Mouse (Mus musculus) heart, embryonic 14.5 days (tissue): ENCODE measurements around the gene Mgarp. TPM values are rescaled to one million over a fixed set of nuclear protein-coding genes. Genes with fewer than 3 reads are reported as not detected.

Experiments used
- ATAC-seq: fragments of 200-750 bp; cut with Nextera tagmentation; 2 replicates; pipeline ENCODE4 v1.8.0; 2017; ENCODE audit warnings: low read depth, moderate TSS enrichment; ENCODE audit not compliant: insufficient number of reproducible peaks, insufficient read depth, low FRiP score
- H3K27ac ChIP-seq, 2 experiments: fragments of 200-500 bp in 1 of 2; fragments of 300-500 bp in 1 of 2; sonication (generic) in 1 of 2; replicated peaks in 1 of 2; 2 replicates each; pipeline ENCODE4 v1.5.1; 2012 to 2014; ENCODE audit warnings: low read depth in 2 of 2, low read length in 2 of 2, control low read depth in 1 of 2, mild to moderate bottlenecking in 1 of 2, mixed read lengths in 1 of 2; ENCODE audit not compliant: control insufficient read depth in 1 of 2, insufficient read depth in 1 of 2
- H3K27me3 ChIP-seq: fragments of 300-500 bp; sonication (generic); 2 replicates; pipeline ENCODE4 v1.6.1; 2014; ENCODE audit warnings: mild to moderate bottlenecking, low read length, control low read depth; ENCODE audit not compliant: control insufficient read depth, insufficient read depth
- H3K36me3 ChIP-seq: fragments of 300-500 bp; sonication (generic); 2 replicates; pipeline ENCODE4 v1.6.1; 2014; ENCODE audit warnings: mild to moderate bottlenecking, control low read depth, low read length, mixed read lengths; ENCODE audit not compliant: control insufficient read depth, insufficient read depth
- H3K4me1 ChIP-seq, 2 experiments: fragments of 200-500 bp in 1 of 2; fragments of 300-500 bp in 1 of 2; sonication (generic) in 1 of 2; 2 replicates each; pipeline ENCODE4 v1.6.1; 2012 to 2014; ENCODE audit warnings: low read length in 2 of 2, control low read depth in 1 of 2, mixed read lengths in 1 of 2; ENCODE audit not compliant: control insufficient read depth in 2 of 2, insufficient read depth in 2 of 2
- H3K4me2 ChIP-seq: fragments of 300-500 bp; sonication (generic); 2 replicates; pipeline ENCODE4 v1.6.1; 2014; ENCODE audit warnings: mild to moderate bottlenecking, low read length
- H3K4me3 ChIP-seq, 2 experiments: fragments of 200-500 bp in 1 of 2; fragments of 300-500 bp in 1 of 2; sonication (generic) in 1 of 2; 2 replicates each; pipeline ENCODE4 v1.5.1; 2012 to 2014; ENCODE audit warnings: low read length in 2 of 2, mild to moderate bottlenecking in 2 of 2, control low read depth in 1 of 2, low read depth in 1 of 2, moderate library complexity in 1 of 2; ENCODE audit not compliant: control insufficient read depth in 1 of 2, insufficient read depth in 1 of 2
- H3K9ac ChIP-seq: fragments of 300-500 bp; sonication (generic); 2 replicates; pipeline ENCODE4 v1.6.1; 2014; ENCODE audit warnings: mild to moderate bottlenecking, low read length
- H3K9me3 ChIP-seq: fragments of 300-500 bp; sonication (generic); 2 replicates; pipeline ENCODE4 v1.6.1; 2016; ENCODE audit warnings: low read length, control low read depth; ENCODE audit not compliant: control insufficient read depth
- WGBS: fragments of 180-500 bp; shearing (Covaris S2); extraction: QIAGEN DNeasy Blood & Tissue Kit; methylation state at CpG from one replicate; pipeline ENCODE4 v1.1.7; 2014; 5-methylcytosine and 5-hydroxymethylcytosine counted together
- polyA plus RNA-seq: library from polyadenylated mRNA; unstranded; fragments of >200 nt; fragmentation: Nextera tagmentation; extraction: Ambion mirVana; gene quantifications from 2 replicates; pipeline ENCODE4 v1.2.1, GENCODE M21; 2014

The Mgarp gene
- polyA plus RNA-seq, 1 experiment from 2014 or later: 8.6 TPM

DNA sequence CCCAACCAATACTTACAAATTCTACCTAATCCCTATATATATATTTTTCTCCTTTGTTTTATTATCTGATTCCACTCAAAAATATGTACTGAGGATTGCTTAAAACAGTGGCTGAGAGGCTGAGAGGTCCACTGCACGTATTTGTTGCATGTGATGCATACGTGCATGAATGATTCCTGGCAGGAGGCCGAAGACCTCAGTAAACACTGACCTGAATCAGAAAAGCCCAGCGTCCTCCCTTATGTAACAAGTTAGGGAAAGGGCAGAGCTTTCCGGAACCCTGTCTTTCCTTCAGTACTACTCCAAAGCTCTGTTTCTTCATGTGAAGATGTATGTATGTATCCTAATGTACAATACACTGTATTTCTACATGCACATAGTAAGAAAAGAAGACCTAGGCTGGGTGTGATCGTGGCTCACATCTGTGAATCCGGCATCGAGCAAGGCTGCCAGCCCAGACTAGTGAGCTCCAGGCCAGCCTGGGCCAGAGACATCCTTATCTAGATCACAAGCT, 8.6 kb downstream of the Mgarp start:
- WGBS: 53% methylated on average over 8 of the region's 8 CpGs
- H3K9ac ChIP-seq: no peak overlapping the region

DNA sequence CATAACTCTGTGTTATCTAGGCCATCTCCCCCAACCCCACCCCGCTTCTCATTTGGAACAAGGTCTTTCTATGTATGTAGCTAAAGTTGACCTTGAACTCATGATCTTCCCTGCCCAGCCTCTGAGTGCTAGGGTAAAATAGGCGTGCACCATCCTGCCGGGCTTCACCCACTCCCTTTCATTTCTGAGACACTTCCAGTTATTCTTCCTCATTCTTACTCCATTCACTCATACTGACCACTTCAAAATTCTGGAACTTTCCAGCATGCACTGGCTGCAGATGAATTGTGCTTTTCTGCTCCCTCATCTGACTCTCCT, 9.4 kb downstream of the Mgarp start:
- Histone ChIP-seq H3K9me3 (no peaks in the 10 kb centered on the region), H3K4me2 (no peak overlapping the region), H3K36me3 (no peaks in the 10 kb centered on the region), H3K4me1 (peaks cover 6 to 8% of the 10 kb centered on the region in 2 experiments; a peak in 3 of 4 replicates), H3K4me3 (no peak overlapping the region), H3K27me3 (no peaks in the 10 kb centered on the region), H3K27ac (no peak overlapping the region), H3K9ac (no peak overlapping the region)
- 82% methylated on average over 3 of the region's 3 CpGs for WGBS
- no peak for ATAC-seq

More for the DNA sequence above, 8.6 kb downstream of the Mgarp start:
- H3K4me1 ChIP-seq: peaks cover 6 to 8% of the 10 kb centered on the region in 2 experiments; a peak in 3 of 4 replicates
- H3K27me3 ChIP-seq: no peaks in the 10 kb centered on the region
- no peak overlapping the region for H3K4me2 ChIP-seq
- no peaks in the 10 kb centered on the region for H3K36me3 ChIP-seq
- no peak overlapping the region for H3K4me3 ChIP-seq
- H3K27ac ChIP-seq: no peak overlapping the region
- ATAC-seq: no peak
- H3K9me3 ChIP-seq: no peaks in the 10 kb centered on the region

DNA sequence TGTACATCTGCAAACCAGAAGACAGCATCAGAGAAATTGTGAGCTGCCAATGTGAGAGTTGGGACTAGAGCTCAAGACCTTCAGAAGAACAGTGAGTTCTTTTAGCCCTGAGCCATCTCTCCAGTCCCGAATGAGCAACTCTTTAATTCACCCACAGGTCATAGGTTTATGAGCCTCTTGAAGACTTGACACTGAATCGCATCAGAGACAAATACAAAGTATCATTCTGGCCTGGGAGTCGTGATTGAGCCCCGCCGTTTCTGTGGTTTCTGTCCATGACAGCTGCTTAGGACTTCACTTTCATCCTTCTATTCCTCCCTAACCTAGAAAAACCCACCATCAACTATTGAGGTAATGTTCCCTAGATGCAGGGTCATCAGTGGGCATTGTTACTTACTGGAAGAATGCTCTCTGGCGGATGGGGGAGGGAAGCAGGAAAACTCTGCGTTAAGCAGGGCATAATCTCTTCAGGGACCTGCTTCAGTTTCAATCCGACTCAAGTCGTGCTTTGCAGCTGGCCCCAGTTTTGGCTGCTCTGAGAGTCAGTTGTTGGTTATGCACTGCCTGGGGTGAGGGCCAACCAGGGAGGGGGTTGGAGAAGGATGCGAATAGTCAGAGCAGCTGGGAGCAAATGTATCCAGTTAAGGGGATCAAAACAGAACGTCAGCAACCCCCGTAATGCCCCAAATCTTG, 10.0 kb downstream of the Mgarp start:
- ATAC-seq: no peak
- H3K27me3 ChIP-seq: no peaks in the 10 kb centered on the region
- 50% methylated on average over 12 of the region's 12 CpGs for WGBS
- H3K9me3 ChIP-seq: no peaks in the 10 kb centered on the region
- H3K27ac ChIP-seq: no peak overlapping the region
- no peak overlapping the region for H3K4me2 ChIP-seq
- H3K4me1 ChIP-seq: peaks cover 6 to 8% of the 10 kb centered on the region in 2 experiments; a peak in 3 of 4 replicates
- H3K4me3 ChIP-seq: no peak overlapping the region
- H3K9ac ChIP-seq: no peak overlapping the region
- H3K36me3 ChIP-seq: no peaks in the 10 kb centered on the region

DNA sequence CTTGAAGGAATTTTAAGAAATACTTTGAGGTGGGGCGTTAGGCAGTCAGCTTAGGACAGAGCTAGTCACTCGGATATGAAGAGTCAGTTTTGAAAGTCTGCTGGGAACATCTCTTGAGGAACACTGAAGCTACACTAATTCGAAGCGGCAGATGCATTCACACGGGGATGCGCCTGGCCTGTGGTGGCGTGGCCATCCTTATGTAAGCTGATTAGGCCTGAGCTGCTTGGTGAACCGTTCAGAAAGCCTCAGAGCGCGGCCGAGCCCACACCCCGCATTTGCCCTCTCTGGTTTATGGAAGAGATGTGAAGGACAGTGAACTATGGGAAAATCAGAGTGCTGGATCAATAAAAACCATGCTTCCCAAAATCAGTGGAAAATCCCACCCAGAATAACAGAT, 13.1 kb downstream of the Mgarp start:
- Histone ChIP-seq H3K9me3 (no peaks in the 10 kb centered on the region), H3K4me2 (no peak overlapping the region), H3K27me3 (no peaks in the 10 kb centered on the region), H3K9ac (no peak overlapping the region), H3K27ac (no peak overlapping the region), H3K36me3 (no peaks in the 10 kb centered on the region), H3K4me1 (peaks cover 0 to 4% of the 10 kb centered on the region in 2 experiments; a peak in 3 of 4 replicates), H3K4me3 (no peak overlapping the region)
- WGBS: 77% methylated on average over 12 of the region's 12 CpGs
- no peak for ATAC-seq

DNA sequence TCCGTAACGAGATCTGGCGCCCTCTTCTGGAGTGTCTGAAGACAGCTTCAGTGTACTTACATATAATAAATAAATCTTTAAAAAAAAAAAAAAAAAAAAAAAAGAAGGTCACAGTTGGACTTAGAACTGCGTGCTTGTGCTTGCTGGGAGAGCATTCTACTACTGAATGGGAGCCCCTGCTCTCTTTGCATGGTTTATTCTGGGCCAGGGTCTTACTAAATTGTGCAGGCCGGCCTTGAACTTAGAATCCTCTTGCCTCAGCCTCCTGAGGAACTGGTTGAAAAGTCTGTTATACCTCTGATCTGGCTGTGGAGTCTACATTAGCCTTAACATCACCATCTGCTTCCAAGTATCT, 15.9 kb downstream of the Mgarp start:
- Histone ChIP-seq H3K9me3 (no peaks in the 10 kb centered on the region), H3K4me1 (peaks cover 0 to 5% of the 10 kb centered on the region in 2 experiments; a peak in 3 of 4 replicates), H3K27ac (no peak overlapping the region), H3K4me3 (no peak overlapping the region), H3K4me2 (no peak overlapping the region), H3K9ac (no peak overlapping the region), H3K36me3 (no peaks in the 10 kb centered on the region), H3K27me3 (no peaks in the 10 kb centered on the region)
- no peak for ATAC-seq
- 75% methylated on average over 2 of the region's 5 CpGs for WGBS

DNA sequence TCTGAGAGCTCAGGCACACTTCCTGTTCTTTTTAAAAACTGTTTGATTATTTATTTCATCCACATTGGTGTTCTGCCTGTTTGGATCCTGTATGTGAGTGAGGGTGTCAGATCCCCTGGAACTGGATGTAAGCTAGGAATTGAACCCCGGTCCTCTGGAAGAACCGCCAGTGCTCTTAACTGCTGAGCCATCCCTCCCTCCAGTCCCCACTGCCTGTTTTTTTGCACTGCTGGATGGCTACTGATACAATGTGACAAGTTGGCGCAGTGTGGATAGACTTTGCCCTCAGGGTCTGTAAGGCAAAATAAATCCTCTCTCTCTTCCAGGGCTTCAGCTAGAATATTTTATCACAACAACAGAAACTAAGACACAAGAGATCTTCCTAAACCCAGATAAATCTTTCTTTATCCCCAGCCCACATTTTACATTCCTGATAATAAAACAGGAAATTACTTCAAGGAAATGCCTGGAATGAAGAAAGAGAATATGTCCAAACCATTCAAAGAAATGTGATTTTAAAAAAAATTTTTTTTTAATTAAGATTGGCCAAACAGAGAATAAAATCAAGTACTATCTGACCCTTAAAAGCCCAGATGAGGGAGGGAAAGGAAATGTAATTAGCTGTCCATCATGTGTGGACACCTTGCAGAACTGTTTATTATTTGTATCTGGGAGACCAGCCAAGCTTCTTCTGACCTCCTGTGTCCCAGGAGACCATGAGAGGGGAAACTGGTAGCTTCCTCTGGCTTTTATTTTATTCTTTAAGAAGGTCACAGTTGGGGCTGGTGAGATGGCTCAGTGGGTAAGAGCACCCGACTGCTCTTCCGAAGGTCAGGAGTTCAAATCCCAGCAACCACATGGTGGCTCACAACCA, 16.5 kb downstream of the Mgarp start:
- ATAC-seq: no peak
- H3K27ac ChIP-seq: no peak overlapping the region
- no peak overlapping the region for H3K9ac ChIP-seq
- no peak overlapping the region for H3K4me3 ChIP-seq
- no peak overlapping the region for H3K4me2 ChIP-seq
- H3K27me3 ChIP-seq: no peaks in the 10 kb centered on the region
- H3K36me3 ChIP-seq: no peaks in the 10 kb centered on the region
- H3K9me3 ChIP-seq: no peaks in the 10 kb centered on the region
- 69% methylated on average over 5 of the region's 5 CpGs for WGBS
- H3K4me1 ChIP-seq: peaks cover 0 to 5% of the 10 kb centered on the region in 2 experiments; a peak in 3 of 4 replicates

DNA sequence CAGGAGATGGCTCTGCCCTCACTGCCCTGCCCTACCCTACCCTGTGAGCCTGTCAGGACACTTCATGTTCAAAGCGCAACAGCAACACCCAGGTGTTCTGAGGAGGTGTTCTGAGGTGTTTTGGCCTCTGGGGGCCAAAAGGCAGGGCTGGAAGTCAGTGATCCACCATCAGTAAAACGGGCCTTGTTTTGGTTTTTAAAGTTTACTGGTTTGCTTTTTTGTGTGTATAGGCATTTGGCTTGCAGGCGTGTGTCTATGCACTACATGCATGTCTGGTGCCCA, 17.9 kb downstream of the Mgarp start:
- 74% methylated on average over 3 of the region's 3 CpGs for WGBS
- ATAC-seq: no peak; the same call in 1 of the 2 replicates

More for the DNA sequence above, 17.9 kb downstream of the Mgarp start:
- Histone ChIP-seq H3K4me3 (peak overlapping the region; percentile 32 to 47), H3K9ac (peak overlapping the region; percentile 63), H3K4me2 (peak overlapping the region; percentile 63), H3K27ac (no peak overlapping the region), H3K36me3 (no peaks in the 10 kb centered on the region), H3K4me1 (peaks cover 0 to 5% of the 10 kb centered on the region in 2 experiments; a peak in 3 of 4 replicates), H3K27me3 (no peaks in the 10 kb centered on the region), H3K9me3 (no peaks in the 10 kb centered on the region)
